Mouse (Mus musculus) midbrain, postnatal 0 days (tissue): ENCODE data around the gene Bloc1s3. TPM values are rescaled to one million over a fixed set of nuclear protein-coding genes. Genes with fewer than 3 reads are reported as not detected.

Experiments
- ATAC-seq: fragments of 200-750 bp; cut with Nextera tagmentation; 2 replicates; pipeline ENCODE4 v1.8.0; 2017; ENCODE audit warnings: moderate number of reproducible peaks, mild to moderate bottlenecking, moderate TSS enrichment, moderate library complexity; ENCODE audit not compliant: low FRiP score
- DNase-seq: peaks from one replicate; pipeline ENCODE4 v3.0.0-alpha.2; 2015; ENCODE audit warnings: low spot score
- H3K27ac ChIP-seq: fragments of 300-500 bp; sonication (generic); 2 replicates; pipeline ENCODE4 v1.5.1; 2014; ENCODE audit warnings: low read depth, mild to moderate bottlenecking, low read length, mixed read lengths
- H3K27me3 ChIP-seq: fragments of 300-500 bp; sonication (generic); 2 replicates; pipeline ENCODE4 v1.6.1; 2014; ENCODE audit warnings: low read length, control low read depth, mixed read lengths; ENCODE audit not compliant: insufficient read depth
- H3K36me3 ChIP-seq: fragments of 300-500 bp; sonication (generic); 2 replicates; pipeline ENCODE4 v1.6.1; 2014; ENCODE audit warnings: low read length, control low read depth, mixed read lengths; ENCODE audit not compliant: insufficient read depth
- H3K4me1 ChIP-seq: fragments of 300-500 bp; sonication (generic); 2 replicates; pipeline ENCODE4 v1.6.1; 2014; ENCODE audit warnings: mild to moderate bottlenecking, control low read depth, antibody characterized with exemption, low read length, mixed read lengths; ENCODE audit not compliant: insufficient read depth
- H3K4me2 ChIP-seq: fragments of 300-500 bp; sonication (generic); 2 replicates; pipeline ENCODE4 v1.6.1; 2014; ENCODE audit warnings: low read depth, mild to moderate bottlenecking, low read length, mixed read lengths; ENCODE audit not compliant: poor library complexity, severe bottlenecking
- H3K4me3 ChIP-seq: fragments of 300-500 bp; sonication (generic); 2 replicates; pipeline ENCODE4 v1.5.1; 2014; ENCODE audit warnings: low read depth, mild to moderate bottlenecking, low read length, moderate library complexity
- H3K9ac ChIP-seq: fragments of 300-500 bp; sonication (generic); replicated peaks from 2 replicates; pipeline ENCODE4 v1.6.1; 2014; ENCODE audit warnings: mild to moderate bottlenecking, low read length, moderate library complexity, mixed read lengths; ENCODE audit not compliant: poor library complexity, severe bottlenecking
- H3K9me3 ChIP-seq: fragments of 300-500 bp; sonication (generic); 2 replicates; pipeline ENCODE4 v1.6.1; 2016; ENCODE audit warnings: low read length, control low read depth
- CTCF ChIP-seq: IDR thresholded peaks from 2 replicates; pipeline ENCODE4 v1.5.1; 2016; ENCODE audit warnings: antibody characterized with exemption, mild to moderate bottlenecking
- WGBS: fragments of 180-500 bp; shearing (Covaris S2); extraction: QIAGEN DNeasy Blood & Tissue Kit; methylation state at CpG from one replicate; pipeline ENCODE4 v1.1.7; 2014; 5-methylcytosine and 5-hydroxymethylcytosine counted together
- polyA plus RNA-seq: library from polyadenylated mRNA; unstranded; fragments of >200 nt; fragmentation: Nextera tagmentation; extraction: Ambion mirVana; gene quantifications from 2 replicates; pipeline ENCODE4 v1.2.1, GENCODE M21; 2015
- total RNA-seq: library from RNA; depleted of rRNA; stranded (reverse); fragments of >200 nt; gene quantifications from 2 replicates; pipeline ENCODE4 v1.2.3, GENCODE M21; 2014

Bloc1s3 gene
- total and polyA plus RNA-seq, 2 experiments from 2014 or later = 3.9 to 21.4 TPM

GRCm38 (mm10) chr7:19500420-19501363, 7.5 kb downstream of the Bloc1s3 start:
- Histone ChIP-seq H3K36me3 (no peaks in the 10 kb centered on the region), H3K27me3 (no peaks in the 10 kb centered on the region), H3K9ac (no peak overlapping the region), H3K9me3 (no peaks in the 10 kb centered on the region), H3K4me3 (no peak overlapping the region), H3K4me1 (no peaks in the 10 kb centered on the region), H3K27ac (no peak overlapping the region), H3K4me2 (no peak overlapping the region)
- DNase-seq = no peak
- 77% methylated on average over 12 of the region's 12 CpGs for WGBS
- no peak for ATAC-seq
- no peak for TF ChIP-seq CTCF

GRCm38 (mm10) chr7:19498326-19498725, 9.8 kb downstream of the Bloc1s3 start:
- Histone ChIP-seq H3K4me3 (no peak overlapping the region), H3K4me1 (no peaks in the 10 kb centered on the region), H3K4me2 (no peak overlapping the region), H3K9ac (no peak overlapping the region), H3K27ac (no peak overlapping the region), H3K9me3 (no peaks in the 10 kb centered on the region), H3K36me3 (no peaks in the 10 kb centered on the region), H3K27me3 (peaks cover 3% of the 10 kb centered on the region; the same call in 1 of the 2 replicates)
- no peak for TF ChIP-seq CTCF
- no peak for ATAC-seq
- WGBS = 85% methylated on average over 4 of the region's 4 CpGs
- DNase-seq = no peak

GRCm38 (mm10) chr7:19496214-19496555, 12.0 kb downstream of the Bloc1s3 start:
- H3K4me2 ChIP-seq = no peak overlapping the region
- no peak overlapping the region for H3K27ac ChIP-seq
- DNase-seq (no peak), ATAC-seq (no peak)
- H3K4me1 ChIP-seq = no peaks in the 10 kb centered on the region
- no peaks in the 10 kb centered on the region for H3K36me3 ChIP-seq
- peaks cover 11% of the 10 kb centered on the region for H3K27me3 ChIP-seq
- no peaks in the 10 kb centered on the region for H3K9me3 ChIP-seq
- H3K9ac ChIP-seq = no peak overlapping the region
- H3K4me3 ChIP-seq = no peak overlapping the region
- TF ChIP-seq CTCF = no peak
- 69% methylated on average over 5 of the region's 5 CpGs for WGBS

- H3K27ac ChIP-seq = no peak overlapping the region
- H3K4me3 ChIP-seq = no peak overlapping the region
- no peaks in the 10 kb centered on the region for H3K4me1 ChIP-seq
- peaks cover 16% of the 10 kb centered on the region for H3K27me3 ChIP-seq
- DNase-seq = no peak
- TF ChIP-seq CTCF = no peak
- H3K36me3 ChIP-seq = no peaks in the 10 kb centered on the region
- no peaks in the 10 kb centered on the region for H3K9me3 ChIP-seq
- H3K9ac ChIP-seq = no peak overlapping the region
- WGBS = 73% methylated on average over 19 of the region's 20 CpGs
- no peak for ATAC-seq
- no peak overlapping the region for H3K4me2 ChIP-seq
These were observed 12.5 kb downstream of the Bloc1s3 start for GRCm38 (mm10) chr7:19495521-19496213.

- Histone ChIP-seq H3K9me3 (no peaks in the 10 kb centered on the region), H3K9ac (no peak overlapping the region), H3K27me3 (peaks cover 20% of the 10 kb centered on the region), H3K36me3 (no peaks in the 10 kb centered on the region), H3K4me2 (no peak overlapping the region), H3K27ac (no peak overlapping the region), H3K4me3 (no peak overlapping the region), H3K4me1 (no peaks in the 10 kb centered on the region)
- no peak for TF ChIP-seq CTCF
- ATAC-seq (no peak), DNase-seq (no peak)
- WGBS = 85% methylated on average over 25 of the region's 25 CpGs
These were observed 13.3 kb downstream of the Bloc1s3 start for GRCm38 (mm10) chr7:19494751-19495474.
